Mouse (Mus musculus) layer of hippocampus, adult 2 months (tissue): ENCODE results near the gene Dyrk1a. TPM values are rescaled to one million over a fixed set of nuclear protein-coding genes. Genes with fewer than 3 reads are reported as not detected.
A peak's percentile ranks its signal among the peaks of the same experiment; 100 is the strongest.

Experiments
- DNase-seq, 2 experiments: peaks; one replicate each; pipeline ENCODE4 v3.0.0; 2022; ENCODE audit warnings: low spot score in 2 of 2
- H3K27ac ChIP-seq: fragments of 200-600 bp; 2 replicates; pipeline ENCODE4 v1.8.1; 2022
- H3K4me3 ChIP-seq: fragments of 200-600 bp; 2 replicates; pipeline ENCODE4 v1.8.1; 2022; ENCODE audit warnings: mild to moderate bottlenecking
- CTCF ChIP-seq: fragments of 200-600 bp; conservative IDR thresholded peaks from 2 replicates; pipeline ENCODE4 v1.8.1; 2022; ENCODE audit warnings: antibody characterized with exemption, mild to moderate bottlenecking, moderate library complexity
- total RNA-seq, 2 experiments: library from RNA; stranded (reverse); gene quantifications; 2 replicates each; pipeline ENCODE4 v1.2.3; 2021

Gene Dyrk1a
- total RNA-seq, 2 experiments from 2014 or later, result 95.0 to 98.9 TPM

- no peak for TF ChIP-seq CTCF
- DNase-seq, result no peak
- Histone ChIP-seq H3K4me3 (no peak overlapping the region), H3K27ac (peak overlapping the region; percentile 71)
Measured at GRCm38 (mm10) chr16:94602730-94603129, 32.9 kb downstream of the Dyrk1a start.

- Histone ChIP-seq H3K27ac (no peak overlapping the region), H3K4me3 (no peak overlapping the region)
- DNase-seq, result no peak
- no peak for TF ChIP-seq CTCF
Measured at GRCm38 (mm10) chr16:94606169-94606568, 36.4 kb downstream of the Dyrk1a start.

GRCm38 (mm10) chr16:94607468-94607867 is 37.7 kb downstream of the Dyrk1a start:
- Histone ChIP-seq H3K4me3 (no peak overlapping the region), H3K27ac (0 out of 2 replicates have a peak overlapping the region, but pooled peaks have one; percentile 2)
- DNase-seq, result no peak
- TF ChIP-seq CTCF, result no peak

- DNase-seq, result no peak
- peak overlapping the region; percentile 19 for H3K27ac ChIP-seq
- no peak for TF ChIP-seq CTCF
- no peak overlapping the region for H3K4me3 ChIP-seq
Measured at GRCm38 (mm10) chr16:94608706-94609594, 39.1 kb downstream of the Dyrk1a start.

- DNase-seq, result no peak
- no peak for TF ChIP-seq CTCF
- Histone ChIP-seq H3K27ac (no peak overlapping the region), H3K4me3 (no peak overlapping the region)
Measured at GRCm38 (mm10) chr16:94612573-94612972, 42.8 kb downstream of the Dyrk1a start.

- peak; percentile 43 for TF ChIP-seq CTCF
- no peak overlapping the region for H3K4me3 ChIP-seq
- H3K27ac ChIP-seq, result no peak overlapping the region
- no peak for DNase-seq
Measured at GRCm38 (mm10) chr16:94617255-94617654, 47.4 kb downstream of the Dyrk1a start.

- peak; percentile 89 for TF ChIP-seq CTCF
- DNase-seq, result peak in 1 of 2 experiments; percentile 55
Measured at GRCm38 (mm10) chr16:94618543-94618942, 48.7 kb downstream of the Dyrk1a start.

GRCm38 (mm10) chr16:94619301-94619700 is 49.5 kb downstream of the Dyrk1a start:
- peak overlapping the region; percentile 70; the same call in 1 of the 2 replicates for H3K27ac ChIP-seq
- TF ChIP-seq CTCF, result no peak
- no peak overlapping the region for H3K4me3 ChIP-seq
- DNase-seq, result no peak

More at GRCm38 (mm10) chr16:94618543-94618942, 48.7 kb downstream of the Dyrk1a start:
- Histone ChIP-seq H3K27ac (peak overlapping the region; percentile 70), H3K4me3 (no peak overlapping the region)

GRCm38 (mm10) chr16:94624871-94625270 is 55.1 kb downstream of the Dyrk1a start:
- no peak for DNase-seq
- no peak for TF ChIP-seq CTCF
- Histone ChIP-seq H3K4me3 (no peak overlapping the region), H3K27ac (peak overlapping the region; percentile 23; the same call in 1 of the 2 replicates)

GRCm38 (mm10) chr16:94625639-94626038 is 55.8 kb downstream of the Dyrk1a start:
- Histone ChIP-seq H3K4me3 (no peak overlapping the region), H3K27ac (no peak overlapping the region)
- no peak for TF ChIP-seq CTCF
- no peak for DNase-seq

GRCm38 (mm10) chr16:94627736-94628135 is 57.9 kb downstream of the Dyrk1a start:
- H3K27ac ChIP-seq, result no peak overlapping the region
- DNase-seq, result no peak
- TF ChIP-seq CTCF, result no peak
- no peak overlapping the region for H3K4me3 ChIP-seq

GRCm38 (mm10) chr16:94628976-94629729 is 59.3 kb downstream of the Dyrk1a start:
- no peak for TF ChIP-seq CTCF
- DNase-seq, result no peak
- Histone ChIP-seq H3K4me3 (no peak overlapping the region), H3K27ac (no peak overlapping the region)

- peak; percentile 53 for TF ChIP-seq CTCF
- peak overlapping the region; percentile 68 for H3K27ac ChIP-seq
- H3K4me3 ChIP-seq, result peak overlapping the region; percentile 22; the same call in 1 of the 2 replicates
- peak; percentile 27 to 81 for DNase-seq
Measured at GRCm38 (mm10) chr16:94631984-94632383, 62.2 kb downstream of the Dyrk1a start.
